Mouse (Mus musculus) testis, adult 2 months (tissue): ENCODE results near the gene Rfx2.

Experiments used
- CTCF ChIP-seq: fragments of 200-500 bp; IDR thresholded peaks from 2 replicates; pipeline ENCODE4 v1.5.1; 2012; ENCODE audit warnings: low read depth, mild to moderate bottlenecking, inconsistent platforms, low read length, moderate library complexity; ENCODE audit not compliant: control insufficient read depth, insufficient read depth, insufficient replicate concordance
- POLR2A ChIP-seq: fragments of 200-500 bp; IDR thresholded peaks from 2 replicates; pipeline ENCODE4 v1.6.1; 2012; ENCODE audit warnings: low read depth, mild to moderate bottlenecking, inconsistent platforms, low read length, moderate library complexity; ENCODE audit not compliant: control insufficient read depth

DNA sequence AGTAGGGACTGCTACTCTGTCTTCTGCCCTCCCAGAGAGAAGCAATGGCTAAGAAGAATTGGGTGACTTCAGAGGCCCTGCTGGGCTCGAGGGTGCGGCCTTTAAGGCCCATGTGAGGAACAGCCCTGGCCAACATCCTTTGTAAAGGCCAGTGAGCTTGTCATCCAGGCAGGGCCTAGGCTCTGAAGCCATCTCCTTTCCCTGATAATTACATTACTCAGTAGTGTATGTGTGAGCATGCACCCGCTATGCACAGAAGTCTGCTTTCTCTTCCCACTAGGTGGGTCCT is 15.8 kb downstream of the Rfx2 start:
- TF ChIP-seq POLR2A = no peak
- no peak for TF ChIP-seq CTCF
